Mouse (Mus musculus) forebrain, embryonic 10.5 days (tissue): Measurements from ENCODE around the gene Bmpr1b. TPM values are rescaled to one million over a fixed set of nuclear protein-coding genes. Genes with fewer than 3 reads are reported as not detected.

Experiments used
- DNase-seq: peaks from one replicate; pipeline ENCODE4 v3.0.0-alpha.2; 2017; ENCODE audit warnings: low spot score; ENCODE audit errors: extremely low spot score
- H3K27ac ChIP-seq: fragments of 300-500 bp; sonication (generic); 2 replicates; pipeline ENCODE4 v1.5.1; 2016; ENCODE audit warnings: mild to moderate bottlenecking
- H3K27me3 ChIP-seq: fragments of 300-500 bp; sonication (generic); 2 replicates; pipeline ENCODE4 v1.6.1; 2016; ENCODE audit warnings: mild to moderate bottlenecking; ENCODE audit not compliant: poor library complexity, severe bottlenecking
- H3K36me3 ChIP-seq: fragments of 300-500 bp; sonication (generic); replicated peaks from 2 replicates; pipeline ENCODE4 v1.6.1; 2016; ENCODE audit warnings: mild to moderate bottlenecking, moderate library complexity
- H3K4me1 ChIP-seq: fragments of 300-500 bp; sonication (generic); 2 replicates; pipeline ENCODE4 v1.6.1; 2016
- H3K4me3 ChIP-seq: fragments of 300-500 bp; sonication (generic); 2 replicates; pipeline ENCODE4 v1.5.1; 2016; ENCODE audit warnings: mild to moderate bottlenecking, moderate library complexity
- H3K9me3 ChIP-seq: fragments of 300-500 bp; sonication (generic); 2 replicates; pipeline ENCODE4 v1.6.1; 2016; ENCODE audit warnings: mild to moderate bottlenecking, moderate library complexity
- WGBS: fragments of 180-500 bp; shearing (Covaris S2); methylation state at CpG from one replicate; pipeline ENCODE4 v1.1.7; 2016; 5-methylcytosine and 5-hydroxymethylcytosine counted together
- polyA plus RNA-seq: library from polyadenylated mRNA; unstranded; fragments of >200 nt; fragmentation: Nextera tagmentation; extraction: Ambion mirVana; gene quantifications from 2 replicates; pipeline ENCODE4 v1.2.1, GENCODE M21; 2016

Bmpr1b gene
- polyA plus RNA-seq, 1 experiment from 2014 or later, result 9.2 TPM

DNA sequence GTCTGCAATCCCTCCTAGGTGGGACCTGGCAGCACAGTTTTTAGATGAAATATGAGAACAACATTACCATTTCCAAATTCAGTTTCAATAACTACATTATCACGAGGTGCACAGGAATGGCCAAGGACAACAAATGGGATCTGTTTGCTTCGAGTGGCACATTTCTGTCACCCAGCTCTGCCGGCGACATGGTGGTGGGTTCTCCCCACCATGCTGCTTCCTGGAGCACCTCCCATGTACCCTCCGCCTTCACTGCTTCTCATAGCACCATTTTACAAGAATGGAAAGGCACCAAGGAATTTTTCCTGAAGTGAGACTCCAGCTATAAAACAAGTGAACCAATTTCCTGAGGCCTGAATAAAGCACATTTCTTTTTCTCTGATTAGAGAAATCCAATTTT is 108.0 kb downstream of the Bmpr1b start:
- Histone ChIP-seq H3K27ac (no peak overlapping the region), H3K36me3 (no peaks in the 10 kb centered on the region), H3K27me3 (no peaks in the 10 kb centered on the region), H3K4me3 (no peak overlapping the region), H3K9me3 (no peaks in the 10 kb centered on the region), H3K4me1 (peaks cover 18% of the 10 kb centered on the region)
- DNase-seq, result no peak
- 97% methylated on average over 5 of the region's 5 CpGs for WGBS

DNA sequence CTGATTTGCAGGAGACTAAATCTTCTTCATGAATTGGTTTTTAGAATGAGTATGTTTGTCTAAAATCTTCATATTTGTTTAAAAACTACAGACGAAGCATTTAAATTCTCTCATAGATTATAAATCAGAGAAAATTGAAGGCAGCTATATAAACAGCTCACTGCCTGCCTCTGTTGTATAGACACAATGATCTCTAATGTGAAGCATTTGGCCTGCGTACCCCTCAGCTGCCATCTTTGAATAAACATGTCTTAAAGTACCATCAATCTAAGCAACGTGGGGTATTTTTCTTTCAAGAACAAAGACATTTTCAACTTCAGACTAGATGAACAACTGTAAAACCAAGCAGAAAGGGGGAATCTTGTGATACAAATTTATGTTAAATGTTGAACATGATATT is 109.3 kb downstream of the Bmpr1b start:
- WGBS, result 72% methylated on average over 3 of the region's 3 CpGs
- DNase-seq, result no peak
- H3K27ac ChIP-seq, result no peak overlapping the region
- no peak overlapping the region for H3K4me3 ChIP-seq
- H3K36me3 ChIP-seq, result no peaks in the 10 kb centered on the region
- no peaks in the 10 kb centered on the region for H3K9me3 ChIP-seq
- no peaks in the 10 kb centered on the region for H3K27me3 ChIP-seq
- H3K4me1 ChIP-seq, result peaks cover 16% of the 10 kb centered on the region

DNA sequence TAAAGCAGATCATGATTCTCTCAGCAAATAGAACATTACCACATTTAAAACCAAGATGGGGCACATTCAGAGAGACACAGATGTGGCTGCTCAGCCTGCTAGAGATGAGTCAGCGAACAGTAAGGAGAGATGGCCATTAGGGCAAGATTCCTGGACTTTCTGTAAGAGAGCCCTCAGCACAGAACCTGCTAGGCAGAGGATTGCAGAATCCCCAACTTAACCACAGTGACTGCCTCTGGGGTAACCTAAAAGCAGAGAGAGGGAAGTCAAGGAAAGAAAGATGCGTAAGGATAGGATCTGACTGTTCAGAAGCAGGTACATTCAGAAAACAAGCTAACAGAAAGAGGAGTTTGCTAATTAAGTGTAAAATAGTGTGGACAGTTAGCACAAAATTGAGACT is 118.5 kb downstream of the Bmpr1b start:
- no peak overlapping the region for H3K27ac ChIP-seq
- H3K27me3 ChIP-seq, result no peaks in the 10 kb centered on the region
- no peak for DNase-seq
- H3K9me3 ChIP-seq, result no peaks in the 10 kb centered on the region
- WGBS, result 98% methylated on average over 2 of the region's 2 CpGs
- no peak overlapping the region for H3K4me3 ChIP-seq
- H3K36me3 ChIP-seq, result no peaks in the 10 kb centered on the region
- H3K4me1 ChIP-seq, result 0 out of 2 replicates have a peak, but pooled peaks cover 5% of the 10 kb centered on the region

DNA sequence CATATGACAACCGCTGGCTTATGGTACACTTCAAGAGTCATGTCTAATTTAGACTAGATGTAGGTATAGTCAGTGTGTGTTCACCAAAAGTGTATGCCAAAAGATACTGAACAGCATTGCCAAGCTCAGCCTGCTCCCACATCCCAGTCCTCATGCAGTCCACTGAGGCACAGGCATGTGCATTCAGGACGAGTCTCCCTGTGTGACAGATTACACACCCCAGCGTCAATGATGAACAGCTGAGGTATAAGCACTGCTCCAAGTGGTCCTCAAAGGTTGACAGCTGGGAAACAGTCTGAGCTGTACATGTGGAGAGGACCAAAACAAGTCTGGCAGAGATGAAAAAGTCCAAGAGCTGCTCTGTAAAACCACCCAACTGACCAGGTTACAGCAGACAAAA is 119.6 kb downstream of the Bmpr1b start:
- Histone ChIP-seq H3K9me3 (no peaks in the 10 kb centered on the region), H3K4me3 (no peak overlapping the region), H3K36me3 (no peaks in the 10 kb centered on the region), H3K4me1 (0 out of 2 replicates have a peak, but pooled peaks cover 5% of the 10 kb centered on the region), H3K27ac (no peak overlapping the region), H3K27me3 (no peaks in the 10 kb centered on the region)
- no peak for DNase-seq
- 85% methylated on average over 3 of the region's 3 CpGs for WGBS

DNA sequence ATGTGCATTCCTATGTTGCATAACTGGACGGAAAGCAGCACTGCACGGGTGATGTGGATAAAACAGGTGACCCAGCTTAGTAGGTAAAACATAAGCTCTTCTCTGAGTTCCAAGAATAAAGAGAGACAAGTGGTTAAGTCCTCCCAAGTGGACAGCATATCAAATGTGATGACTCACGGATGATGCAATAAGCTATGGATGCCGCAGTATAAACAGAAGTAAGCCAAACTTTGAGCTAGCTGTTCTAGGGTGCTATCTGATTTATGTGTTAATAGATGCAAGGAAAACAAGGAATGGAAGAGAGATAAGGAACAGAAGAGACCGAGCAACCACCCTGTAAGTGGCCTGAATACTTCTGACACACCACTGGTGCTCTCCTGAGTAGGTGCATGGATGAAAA is 120.1 kb downstream of the Bmpr1b start:
- Histone ChIP-seq H3K4me1 (0 out of 2 replicates have a peak, but pooled peaks cover 5% of the 10 kb centered on the region), H3K9me3 (no peaks in the 10 kb centered on the region), H3K27ac (no peak overlapping the region), H3K4me3 (no peak overlapping the region), H3K27me3 (no peaks in the 10 kb centered on the region), H3K36me3 (no peaks in the 10 kb centered on the region)
- 93% methylated on average over 5 of the region's 5 CpGs for WGBS
- no peak for DNase-seq

DNA sequence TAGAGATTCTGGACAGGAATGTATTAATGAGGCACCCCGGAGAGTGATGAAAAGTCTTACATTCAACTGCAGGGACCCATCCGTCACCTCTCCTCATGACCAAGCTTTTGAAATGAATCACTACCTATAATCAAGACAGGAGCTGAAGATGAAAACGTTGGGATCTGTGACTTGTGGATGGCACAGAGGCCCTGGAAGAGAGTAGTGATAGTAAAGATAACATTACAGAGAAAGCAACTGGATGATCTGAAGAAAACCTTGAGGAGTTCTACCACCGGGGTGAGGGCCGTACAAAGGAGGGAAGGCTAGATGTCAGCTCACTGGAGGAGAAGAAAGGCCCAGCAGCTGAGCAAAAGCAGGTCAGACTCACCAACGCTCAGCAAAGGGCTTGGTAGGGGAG is 120.7 kb downstream of the Bmpr1b start:
- no peak for DNase-seq
- Histone ChIP-seq H3K4me3 (no peak overlapping the region), H3K9me3 (no peaks in the 10 kb centered on the region), H3K27me3 (no peaks in the 10 kb centered on the region), H3K4me1 (0 out of 2 replicates have a peak, but pooled peaks cover 5% of the 10 kb centered on the region), H3K27ac (no peak overlapping the region), H3K36me3 (no peaks in the 10 kb centered on the region)
- WGBS, result 68% methylated on average over 6 of the region's 6 CpGs

DNA sequence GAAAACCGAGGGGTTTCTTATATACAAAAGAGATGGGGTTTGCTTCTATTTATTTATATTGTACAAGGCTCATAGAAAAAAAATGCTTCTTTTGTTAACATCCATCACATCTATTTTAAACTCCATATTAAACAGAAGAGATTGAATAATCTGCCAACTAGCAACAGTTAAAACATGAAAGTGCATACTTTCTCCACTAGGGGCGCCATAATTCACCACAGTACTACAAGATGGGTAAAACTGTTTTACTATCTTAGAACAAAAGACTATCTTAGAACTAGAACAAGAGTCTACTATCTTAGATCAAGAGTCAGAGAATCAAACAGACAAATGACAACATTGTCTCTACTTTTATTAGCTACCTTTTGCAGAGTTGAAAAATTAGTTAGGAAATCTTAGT is 125.8 kb downstream of the Bmpr1b start:
- no peak for DNase-seq

DNA sequence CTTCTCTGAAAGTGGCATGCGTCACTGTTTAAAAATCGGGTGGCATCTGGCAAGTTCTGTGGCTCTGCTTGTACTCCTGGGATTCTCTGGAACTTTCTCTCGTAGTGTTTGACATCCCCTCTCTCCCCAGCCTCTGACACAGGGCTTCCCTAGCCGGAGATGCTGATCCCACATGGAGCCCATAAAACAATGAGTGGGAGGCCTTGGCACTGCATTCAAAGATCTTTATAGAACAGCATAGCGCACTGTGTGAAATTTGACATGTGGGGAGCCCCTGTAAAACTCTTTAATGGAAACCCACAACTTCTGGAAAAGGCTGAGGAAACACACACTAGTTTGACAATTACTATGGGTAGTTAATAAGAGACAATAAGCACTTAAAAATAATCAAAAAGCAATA is 126.2 kb downstream of the Bmpr1b start:
- 89% methylated on average over 5 of the region's 5 CpGs for WGBS
- Histone ChIP-seq H3K36me3 (no peaks in the 10 kb centered on the region), H3K4me3 (no peak overlapping the region)

More for the DNA sequence above, 125.8 kb downstream of the Bmpr1b start:
- H3K36me3 ChIP-seq, result no peaks in the 10 kb centered on the region
- WGBS, result 48% methylated on average over 2 of the region's 2 CpGs
- H3K4me1 ChIP-seq, result 0 out of 2 replicates have a peak, but pooled peaks cover 2% of the 10 kb centered on the region
- H3K4me3 ChIP-seq, result no peak overlapping the region
- H3K27ac ChIP-seq, result no peak overlapping the region
- no peaks in the 10 kb centered on the region for H3K9me3 ChIP-seq
- H3K27me3 ChIP-seq, result no peaks in the 10 kb centered on the region

DNA sequence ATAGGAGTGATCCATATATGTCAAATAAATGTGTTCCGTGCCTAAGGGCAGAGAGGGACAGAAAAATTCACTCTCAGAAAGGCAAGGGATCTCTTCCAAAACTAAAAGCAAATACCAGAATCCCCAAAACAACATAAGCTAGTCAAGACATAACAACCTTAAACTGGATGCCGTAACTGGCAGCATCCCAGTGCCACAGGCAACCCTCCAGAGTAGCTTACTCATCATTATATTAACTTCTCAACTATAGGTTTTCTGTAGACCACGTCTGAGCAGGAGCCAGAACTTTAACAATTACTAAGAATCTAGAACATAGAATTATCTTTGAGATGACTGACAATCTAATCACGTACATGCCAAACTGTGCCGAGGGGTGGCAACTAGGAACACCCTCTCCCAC is 128.9 kb downstream of the Bmpr1b start:
- Histone ChIP-seq H3K4me3 (no peak overlapping the region), H3K27ac (no peak overlapping the region), H3K9me3 (no peaks in the 10 kb centered on the region), H3K36me3 (no peaks in the 10 kb centered on the region), H3K27me3 (no peaks in the 10 kb centered on the region), H3K4me1 (peaks cover 3% of the 10 kb centered on the region; the same call in 1 of the 2 replicates)
- 90% methylated on average over 5 of the region's 5 CpGs for WGBS
- DNase-seq, result no peak

More for the DNA sequence above, 126.2 kb downstream of the Bmpr1b start:
- no peaks in the 10 kb centered on the region for H3K9me3 ChIP-seq
- no peak for DNase-seq
- no peaks in the 10 kb centered on the region for H3K27me3 ChIP-seq
- no peaks in the 10 kb centered on the region for H3K4me1 ChIP-seq
- no peak overlapping the region for H3K27ac ChIP-seq

DNA sequence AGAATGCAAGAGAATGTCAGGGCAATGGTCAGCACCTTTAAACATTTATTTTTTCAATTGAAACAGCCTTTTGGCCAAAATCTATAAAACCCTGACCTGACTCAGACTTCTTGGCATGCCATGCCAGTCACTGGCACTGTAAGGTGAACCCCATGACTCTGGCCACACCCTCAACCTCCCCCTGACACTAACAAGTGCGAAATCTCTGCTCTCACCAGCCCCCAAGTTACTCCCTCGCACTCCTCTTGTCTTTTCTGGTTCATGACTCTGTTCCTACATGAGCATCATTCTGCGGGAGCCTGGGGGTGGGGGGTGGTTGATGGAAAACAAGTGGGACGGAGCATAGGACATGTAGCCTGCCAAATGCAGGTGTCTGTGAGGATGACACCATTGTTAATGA is 135.1 kb downstream of the Bmpr1b start:
- no peaks in the 10 kb centered on the region for H3K27me3 ChIP-seq
- no peaks in the 10 kb centered on the region for H3K36me3 ChIP-seq
- 73% methylated on average over 4 of the region's 4 CpGs for WGBS
- H3K4me1 ChIP-seq, result peaks cover 13% of the 10 kb centered on the region
- no peak for DNase-seq
- no peak overlapping the region for H3K27ac ChIP-seq
- no peaks in the 10 kb centered on the region for H3K9me3 ChIP-seq
- no peak overlapping the region for H3K4me3 ChIP-seq

DNA sequence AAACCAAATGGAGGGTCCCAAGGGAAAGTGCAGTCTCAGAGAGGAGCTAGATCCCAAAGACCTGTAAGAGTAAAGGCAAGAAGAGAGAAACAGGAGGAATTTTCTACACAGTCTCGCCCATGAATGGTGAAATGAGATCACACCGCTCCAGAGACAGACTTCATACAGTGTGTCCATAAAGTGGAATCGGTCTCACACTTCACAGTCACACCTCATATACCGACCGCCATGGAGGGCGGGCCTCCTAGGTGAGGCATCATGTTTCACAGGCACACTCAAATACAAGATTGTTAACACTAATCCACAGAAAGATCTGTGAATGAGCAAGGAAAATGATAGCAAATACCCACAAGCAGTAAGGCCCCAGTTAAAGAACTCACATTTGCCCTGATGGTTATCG is 149.5 kb downstream of the Bmpr1b start:
- H3K9me3 ChIP-seq, result no peaks in the 10 kb centered on the region
- 91% methylated on average over 7 of the region's 7 CpGs for WGBS
- H3K36me3 ChIP-seq, result no peaks in the 10 kb centered on the region
- no peak for DNase-seq
- H3K4me3 ChIP-seq, result no peak overlapping the region
- no peak overlapping the region for H3K27ac ChIP-seq
- H3K27me3 ChIP-seq, result no peaks in the 10 kb centered on the region
- H3K4me1 ChIP-seq, result no peaks in the 10 kb centered on the region

DNA sequence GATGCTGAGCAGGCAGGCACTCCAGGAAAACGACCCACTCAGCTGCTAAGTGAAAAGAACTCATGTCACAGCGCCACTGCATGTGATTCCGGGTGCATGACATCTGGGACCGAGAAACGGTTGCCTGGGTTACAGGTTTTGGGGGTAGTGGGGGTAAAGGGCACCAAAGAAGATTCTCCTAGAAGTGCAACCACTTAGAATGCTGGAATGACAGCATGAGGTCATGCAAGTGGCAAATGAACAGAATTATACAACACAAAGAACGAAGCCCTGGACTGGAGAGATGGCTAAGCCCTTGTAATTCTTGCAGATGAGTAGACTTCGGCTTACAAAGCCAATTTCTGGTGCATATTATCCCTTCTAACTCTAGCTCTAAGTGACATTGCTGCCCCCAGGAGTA is 184.7 kb downstream of the Bmpr1b start:
- DNase-seq, result no peak
- Histone ChIP-seq H3K27me3 (no peaks in the 10 kb centered on the region), H3K36me3 (no peaks in the 10 kb centered on the region), H3K4me3 (no peak overlapping the region), H3K27ac (no peak overlapping the region), H3K9me3 (no peaks in the 10 kb centered on the region), H3K4me1 (peaks cover 29% of the 10 kb centered on the region)
- WGBS, result 60% methylated on average over 7 of the region's 7 CpGs

DNA sequence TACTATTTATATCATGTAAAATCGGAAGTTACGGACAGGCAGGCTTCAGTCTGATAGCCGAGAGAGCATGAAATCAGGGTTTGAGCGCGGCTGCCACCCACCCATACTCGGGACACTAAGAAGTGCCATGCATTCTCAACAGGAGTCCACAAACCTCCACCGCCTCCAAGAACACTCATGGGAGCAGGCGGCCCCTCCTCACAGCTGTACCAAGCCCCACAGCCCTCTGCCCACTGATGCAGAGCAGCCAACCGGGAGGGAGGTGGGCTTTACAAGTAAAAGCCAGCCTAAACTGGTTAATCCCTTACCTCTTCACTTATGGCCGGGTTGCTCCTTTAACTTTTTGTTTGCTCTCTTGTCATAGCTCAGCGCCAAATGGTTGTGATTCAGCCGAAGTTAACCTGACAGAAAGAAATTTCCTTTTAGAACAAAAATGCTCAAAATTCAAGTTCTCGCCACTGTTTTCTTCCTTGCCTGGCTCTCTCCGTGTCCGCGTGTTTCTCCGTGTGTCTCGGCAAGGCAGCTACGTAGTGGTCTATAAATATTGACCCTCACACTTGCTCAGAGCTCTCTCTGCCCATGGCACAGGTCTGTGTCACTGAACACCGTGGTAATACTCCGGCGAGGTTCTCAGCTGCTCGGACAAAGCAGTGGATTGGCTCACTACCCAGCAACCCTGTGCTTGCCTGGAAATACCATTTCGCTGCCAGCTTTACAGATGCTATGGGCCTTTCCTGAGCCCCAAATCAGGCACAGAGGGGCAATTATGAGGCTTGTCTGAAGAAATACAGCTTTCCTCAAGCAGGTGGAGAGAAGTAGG is 187.4 kb downstream of the Bmpr1b start:
- DNase-seq, result no peak
- Histone ChIP-seq H3K27ac (peak overlapping the region; percentile 56), H3K27me3 (no peaks in the 10 kb centered on the region), H3K4me3 (no peak overlapping the region), H3K36me3 (no peaks in the 10 kb centered on the region), H3K9me3 (no peaks in the 10 kb centered on the region), H3K4me1 (peaks cover 24% of the 10 kb centered on the region)
- 75% methylated on average over 24 of the region's 24 CpGs for WGBS
